Mouse (Mus musculus) embryo, embryonic 10.5 days (tissue): ENCODE results near the gene Trim13.
"Not testable (repeated sequence)": the region's sequence is repeated elsewhere in the genome, so short reads cannot be mapped to it uniquely, and the experiment has no call there.

Source experiments
- DNase-seq: peaks from one replicate; pipeline ENCODE4 v3.0.0-alpha.2; 2015; ENCODE audit warnings: low spot score

Trim13 gene

GRCm38 (mm10) chr14:61597968-61598367, at the start of gene Trim13:
TSS of gene Trim13 (plus strand) at chr14:61598247.
- DNase-seq, result no peak

- DNase-seq, result no peak
Measured at GRCm38 (mm10) chr14:61548614-61549013, 49.4 kb upstream of the Trim13 start.

GRCm38 (mm10) chr14:61555931-61556288, 42.1 kb upstream of the Trim13 start:
- DNase-seq, result no peak

GRCm38 (mm10) chr14:61556289-61557147, 41.5 kb upstream of the Trim13 start, which contains the start of gene Spryd7:
TSS of gene Spryd7 (minus strand) at chr14:61556886.
- DNase-seq, result peak; percentile 99

- DNase-seq, result no peak
Measured at GRCm38 (mm10) chr14:61558901-61559300, 39.1 kb upstream of the Trim13 start.

GRCm38 (mm10) chr14:61559856-61560255, 38.2 kb upstream of the Trim13 start:
- no peak for DNase-seq

GRCm38 (mm10) chr14:61566211-61566610, 31.8 kb upstream of the Trim13 start:
- not testable (repeated sequence) for DNase-seq

- no peak for DNase-seq
Measured at GRCm38 (mm10) chr14:61569344-61569743, 28.7 kb upstream of the Trim13 start.

GRCm38 (mm10) chr14:61571366-61571765, 26.7 kb upstream of the Trim13 start:
- DNase-seq, result peak; percentile 90

- DNase-seq, result no peak
Measured at GRCm38 (mm10) chr14:61572131-61572530, 25.9 kb upstream of the Trim13 start.

- DNase-seq, result no peak
Measured at GRCm38 (mm10) chr14:61575066-61575465, 23.0 kb upstream of the Trim13 start.

GRCm38 (mm10) chr14:61575941-61576340, 22.1 kb upstream of the Trim13 start:
- DNase-seq, result no peak

- no peak for DNase-seq
Measured at GRCm38 (mm10) chr14:61589288-61590065, 8.6 kb upstream of the Trim13 start.

- no peak for DNase-seq
Measured at GRCm38 (mm10) chr14:61596719-61597426, 1.2 kb upstream of the Trim13 start.

GRCm38 (mm10) chr14:61599057-61599806, 1.2 kb downstream of the Trim13 start:
- DNase-seq, result peak; percentile 90

GRCm38 (mm10) chr14:61601348-61601747, 3.3 kb downstream of the Trim13 start:
- no peak for DNase-seq

GRCm38 (mm10) chr14:61603069-61603755, 5.2 kb downstream of the Trim13 start:
- no peak for DNase-seq

GRCm38 (mm10) chr14:61604081-61604480, 6.0 kb downstream of the Trim13 start:
- no peak for DNase-seq

- not testable (repeated sequence) for DNase-seq
Measured at GRCm38 (mm10) chr14:61606088-61606487, 8.0 kb downstream of the Trim13 start.

GRCm38 (mm10) chr14:61607157-61607556, 9.1 kb downstream of the Trim13 start, which contains the start of gene Kcnrg:
TSS of gene Kcnrg (plus strand) at chr14:61607457.
- no peak for DNase-seq

GRCm38 (mm10) chr14:61611766-61612165, 13.7 kb downstream of the Trim13 start:
- no peak for DNase-seq
